Mouse (Mus musculus) forebrain, embryonic 16.5 days (tissue): ENCODE measurements around the gene Sclt1. TPM values are rescaled to one million over a fixed set of nuclear protein-coding genes. Genes with fewer than 3 reads are reported as not detected.

Experiments used
- ATAC-seq: fragments of 200-750 bp; cut with Nextera tagmentation; 2 replicates; pipeline ENCODE4 v1.8.0; 2017; ENCODE audit warnings: mild to moderate bottlenecking, moderate library complexity
- H3K27ac ChIP-seq: fragments of 300-500 bp; sonication (generic); 2 replicates; pipeline ENCODE4 v1.5.1; 2014; ENCODE audit warnings: low read length, control low read depth
- H3K27me3 ChIP-seq: fragments of 300-500 bp; sonication (generic); replicated peaks from 2 replicates; pipeline ENCODE4 v1.6.1; 2014; ENCODE audit warnings: low read length; ENCODE audit not compliant: control insufficient read depth, insufficient read depth
- H3K36me3 ChIP-seq: fragments of 300-500 bp; sonication (generic); 2 replicates; pipeline ENCODE4 v1.6.1; 2014; ENCODE audit not compliant: control insufficient read depth, insufficient read depth
- H3K4me1 ChIP-seq: fragments of 300-500 bp; sonication (generic); replicated peaks from 2 replicates; pipeline ENCODE4 v1.6.1; 2014; ENCODE audit warnings: low read length; ENCODE audit not compliant: control insufficient read depth, insufficient read depth
- H3K4me2 ChIP-seq: fragments of 300-500 bp; sonication (generic); 2 replicates; pipeline ENCODE4 v1.6.1; 2014; ENCODE audit warnings: mild to moderate bottlenecking, low read length, control low read depth
- H3K4me3 ChIP-seq: fragments of 300-500 bp; sonication (generic); replicated peaks from 2 replicates; pipeline ENCODE4 v1.5.1; 2014; ENCODE audit warnings: mild to moderate bottlenecking, low read length, control low read depth
- H3K9ac ChIP-seq: fragments of 300-500 bp; sonication (generic); replicated peaks from 2 replicates; pipeline ENCODE4 v1.6.1; 2014; ENCODE audit warnings: low read depth, low read length, control low read depth
- H3K9me3 ChIP-seq: fragments of 300-500 bp; sonication (generic); 2 replicates; pipeline ENCODE4 v1.6.1; 2016; ENCODE audit warnings: low read length; ENCODE audit not compliant: control insufficient read depth
- WGBS: fragments of 180-500 bp; shearing (Covaris S2); extraction: QIAGEN DNeasy Blood & Tissue Kit; methylation state at CpG from one replicate; pipeline ENCODE4 v1.1.7; 2014; 5-methylcytosine and 5-hydroxymethylcytosine counted together
- polyA plus RNA-seq: library from polyadenylated mRNA; unstranded; fragments of >200 nt; fragmentation: Nextera tagmentation; extraction: Ambion mirVana; gene quantifications from 2 replicates; pipeline ENCODE4 v1.2.1, GENCODE M21; 2015

The Sclt1 gene
- polyA plus RNA-seq, 1 experiment from 2014 or later = 18.9 TPM

DNA sequence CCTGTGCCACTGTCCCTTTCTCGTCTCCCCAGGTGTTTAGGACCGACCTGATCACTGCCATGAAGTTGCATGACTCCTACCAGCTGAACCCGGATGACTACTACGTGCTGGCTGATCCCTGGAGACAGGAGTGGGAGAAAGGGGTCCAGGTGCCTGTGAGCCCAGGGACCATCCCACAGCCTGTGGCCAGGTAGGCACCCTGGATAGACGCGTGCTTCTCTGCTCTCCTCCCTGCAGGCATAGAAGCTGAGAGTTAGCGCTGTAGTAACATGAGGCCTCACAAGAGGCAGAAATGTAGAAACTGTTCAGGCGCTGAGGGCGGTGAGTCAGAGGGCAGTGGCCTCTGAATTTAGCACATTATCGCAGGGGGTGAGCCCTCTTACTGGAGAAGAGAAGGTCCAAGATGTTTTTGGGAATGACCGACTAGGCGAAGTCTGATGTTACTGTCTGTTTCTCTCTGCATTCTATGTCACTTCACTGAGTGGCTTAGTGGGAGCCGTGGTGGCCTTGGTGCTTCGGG lies 150.6 kb downstream of the Sclt1 start:
- no peak overlapping the region for H3K4me3 ChIP-seq
- H3K4me1 ChIP-seq = peaks cover 9% of the 10 kb centered on the region
- H3K36me3 ChIP-seq = peaks cover 10% of the 10 kb centered on the region; the same call in 1 of the 2 replicates
- H3K27me3 ChIP-seq = no peaks in the 10 kb centered on the region
- no peaks in the 10 kb centered on the region for H3K9me3 ChIP-seq
- H3K4me2 ChIP-seq = no peak overlapping the region
- ATAC-seq = no peak
- no peak overlapping the region for H3K27ac ChIP-seq
- H3K9ac ChIP-seq = no peak overlapping the region
- 96% methylated on average over 14 of the region's 14 CpGs for WGBS

DNA sequence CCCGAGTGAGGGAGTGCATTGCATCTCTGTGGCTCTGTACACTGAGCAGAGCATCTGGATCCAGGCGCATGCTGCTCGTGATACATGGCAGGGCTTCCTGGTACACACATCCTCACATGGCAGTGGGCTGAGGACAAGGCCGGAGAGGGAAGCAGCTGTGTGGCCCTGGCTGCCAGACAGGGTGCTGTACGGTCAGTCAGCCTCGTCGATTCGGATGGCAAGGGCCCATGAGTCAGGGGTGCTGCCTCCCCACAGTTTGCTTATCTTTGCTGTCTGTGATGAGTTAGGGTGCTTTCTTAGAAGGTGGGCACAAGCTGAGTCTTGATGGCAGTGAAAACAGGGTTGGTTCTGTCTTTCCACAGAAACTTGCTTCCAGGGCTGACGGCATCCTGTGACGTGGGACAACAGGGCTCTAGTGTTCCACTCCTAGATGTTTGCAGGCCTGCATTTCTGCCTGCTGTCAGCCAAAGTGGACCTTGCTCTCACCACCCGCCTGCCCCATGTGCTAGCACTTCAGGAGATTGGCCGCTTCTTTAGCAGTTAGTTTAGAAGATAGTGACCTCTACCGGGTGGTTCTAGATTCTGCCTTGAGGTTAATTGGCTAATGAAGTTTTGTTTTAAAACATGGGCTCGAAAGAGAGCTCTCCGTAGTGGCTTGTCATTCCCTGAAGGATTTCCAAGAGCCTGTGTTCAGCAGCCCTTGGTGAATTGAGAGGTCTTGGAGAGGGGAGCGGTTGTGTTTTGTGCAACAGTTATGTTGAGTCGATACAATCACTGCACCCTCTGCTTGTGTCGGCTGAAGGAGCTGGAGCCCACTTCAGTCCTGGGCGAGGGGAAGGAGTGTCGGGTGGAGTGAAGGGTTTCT lies 151.4 kb downstream of the Sclt1 start:
- Histone ChIP-seq H3K36me3 (peaks cover 8% of the 10 kb centered on the region; the same call in 1 of the 2 replicates), H3K9me3 (no peaks in the 10 kb centered on the region), H3K9ac (no peak overlapping the region), H3K4me1 (peaks cover 13% of the 10 kb centered on the region), H3K4me2 (no peak overlapping the region), H3K27ac (no peak overlapping the region), H3K4me3 (no peak overlapping the region), H3K27me3 (no peaks in the 10 kb centered on the region)
- no peak for ATAC-seq
- WGBS = 89% methylated on average over 20 of the region's 20 CpGs

DNA sequence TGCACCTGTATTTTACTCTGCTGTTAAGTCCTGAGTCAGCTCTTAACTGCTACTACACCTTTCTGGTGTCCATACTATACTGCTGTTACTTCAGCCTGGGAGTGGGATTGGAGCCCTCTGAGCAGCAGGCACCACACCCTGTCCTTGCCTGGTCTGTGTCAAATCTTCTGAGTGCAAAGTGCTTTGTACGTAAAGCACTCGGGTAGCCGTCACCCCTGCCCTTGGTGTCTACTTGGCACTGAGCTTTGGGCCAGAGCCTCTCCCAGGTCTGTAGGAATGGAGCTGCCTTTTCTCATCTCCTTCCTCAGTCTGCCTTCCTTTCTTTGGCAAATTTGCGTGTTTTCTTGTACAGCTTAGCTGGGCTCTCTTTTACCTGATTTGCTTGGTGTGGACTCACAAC lies 152.3 kb downstream of the Sclt1 start:
- Histone ChIP-seq H3K36me3 (peaks cover 8% of the 10 kb centered on the region; the same call in 1 of the 2 replicates), H3K9ac (no peak overlapping the region), H3K4me1 (peaks cover 13% of the 10 kb centered on the region), H3K27ac (no peak overlapping the region), H3K27me3 (no peaks in the 10 kb centered on the region), H3K9me3 (no peaks in the 10 kb centered on the region), H3K4me2 (no peak overlapping the region), H3K4me3 (no peak overlapping the region)
- ATAC-seq = no peak
- WGBS = 95% methylated on average over 4 of the region's 4 CpGs

DNA sequence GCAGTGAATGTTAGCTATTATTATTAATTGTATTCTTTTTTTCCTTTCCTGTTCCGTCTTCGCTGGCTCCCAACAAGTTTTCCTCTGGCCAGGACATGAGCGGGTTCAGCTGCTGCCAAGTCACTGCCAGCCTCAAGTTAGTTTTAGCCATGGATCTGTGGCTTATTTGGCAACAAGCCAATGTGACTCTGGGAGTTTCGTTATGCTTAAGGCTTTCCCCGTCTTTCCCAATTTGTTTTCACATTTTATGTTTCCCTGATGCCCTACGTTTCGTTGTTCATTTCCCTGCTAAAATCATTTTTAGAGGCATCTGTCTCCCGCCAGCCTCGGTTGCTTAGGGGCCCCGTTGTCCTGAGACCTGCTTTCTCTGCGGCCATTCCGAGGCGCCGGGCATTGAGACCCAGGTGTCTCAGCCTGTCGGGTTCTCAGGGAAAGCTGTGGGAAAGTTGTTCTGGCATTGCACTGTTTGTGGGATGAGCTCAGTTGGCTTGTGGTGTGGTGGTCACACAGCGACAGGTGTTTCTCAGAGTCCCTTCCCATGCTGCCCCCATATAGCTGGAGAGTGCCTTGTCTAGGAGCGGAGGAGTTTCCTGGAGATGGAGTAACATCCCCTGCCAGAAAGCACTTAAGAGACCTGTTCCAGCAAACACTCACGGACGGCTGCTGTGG lies 152.9 kb downstream of the Sclt1 start:
- H3K9me3 ChIP-seq = no peaks in the 10 kb centered on the region
- H3K4me1 ChIP-seq = peaks cover 13% of the 10 kb centered on the region
- 72% methylated on average over 19 of the region's 19 CpGs for WGBS
- no peak for ATAC-seq
- no peak overlapping the region for H3K9ac ChIP-seq
- H3K36me3 ChIP-seq = peaks cover 5% of the 10 kb centered on the region; the same call in 1 of the 2 replicates
- H3K4me2 ChIP-seq = no peak overlapping the region
- no peak overlapping the region for H3K27ac ChIP-seq
- no peaks in the 10 kb centered on the region for H3K27me3 ChIP-seq
- no peak overlapping the region for H3K4me3 ChIP-seq

DNA sequence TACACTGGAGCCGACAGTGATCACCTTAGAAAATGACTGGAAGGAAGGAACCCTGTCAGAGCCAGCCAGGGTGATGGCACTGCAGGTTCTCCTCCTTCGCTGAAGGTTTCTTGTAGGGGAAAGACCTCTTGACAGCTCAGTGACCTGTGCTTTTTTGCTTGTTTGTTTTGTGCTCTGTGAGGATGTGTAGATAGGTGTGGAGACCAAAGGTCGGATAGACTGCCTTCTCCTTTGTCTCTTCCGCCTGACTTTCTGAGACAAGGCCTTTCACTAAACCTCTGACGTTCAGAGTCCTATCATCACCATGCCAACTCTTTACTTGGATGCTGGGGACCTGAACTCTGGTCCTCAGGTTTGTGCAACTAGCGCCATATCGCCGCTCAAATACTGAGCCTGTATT lies 153.8 kb downstream of the Sclt1 start:
- Histone ChIP-seq H3K4me3 (no peak overlapping the region), H3K4me2 (no peak overlapping the region), H3K9ac (no peak overlapping the region), H3K4me1 (peaks cover 17% of the 10 kb centered on the region), H3K27me3 (no peaks in the 10 kb centered on the region), H3K27ac (no peak overlapping the region), H3K9me3 (no peaks in the 10 kb centered on the region), H3K36me3 (peaks cover 5% of the 10 kb centered on the region; the same call in 1 of the 2 replicates)
- no peak for ATAC-seq
- 84% methylated on average over 8 of the region's 8 CpGs for WGBS

DNA sequence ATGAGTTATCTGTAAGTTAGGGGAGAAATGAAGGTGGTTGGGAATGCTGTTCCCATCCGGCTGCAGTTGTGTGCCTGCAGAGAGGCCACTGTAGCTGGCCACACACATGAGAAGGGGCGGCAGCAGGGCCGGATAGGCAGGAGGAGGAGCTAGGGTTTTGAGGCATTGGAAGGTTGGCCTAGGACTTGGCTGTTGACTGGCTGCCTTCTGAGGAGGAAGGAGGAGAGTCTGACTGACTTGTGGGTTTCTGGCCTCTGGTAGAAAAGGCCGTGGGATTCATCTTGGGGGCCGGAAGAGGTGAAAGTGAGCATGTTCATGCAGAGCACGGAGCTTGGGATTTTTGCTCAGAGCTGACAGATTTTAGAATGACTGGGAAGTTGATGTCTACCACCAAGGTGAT lies 154.7 kb downstream of the Sclt1 start:
- 79% methylated on average over 6 of the region's 6 CpGs for WGBS
- 0 out of 2 replicates have a peak, but pooled peaks cover 5% of the 10 kb centered on the region for H3K36me3 ChIP-seq
- H3K27me3 ChIP-seq = no peaks in the 10 kb centered on the region
- no peak overlapping the region for H3K4me3 ChIP-seq
- H3K9me3 ChIP-seq = no peaks in the 10 kb centered on the region
- no peak for ATAC-seq
- no peak overlapping the region for H3K27ac ChIP-seq
- H3K4me1 ChIP-seq = peaks cover 24% of the 10 kb centered on the region
- no peak overlapping the region for H3K4me2 ChIP-seq
- H3K9ac ChIP-seq = no peak overlapping the region

DNA sequence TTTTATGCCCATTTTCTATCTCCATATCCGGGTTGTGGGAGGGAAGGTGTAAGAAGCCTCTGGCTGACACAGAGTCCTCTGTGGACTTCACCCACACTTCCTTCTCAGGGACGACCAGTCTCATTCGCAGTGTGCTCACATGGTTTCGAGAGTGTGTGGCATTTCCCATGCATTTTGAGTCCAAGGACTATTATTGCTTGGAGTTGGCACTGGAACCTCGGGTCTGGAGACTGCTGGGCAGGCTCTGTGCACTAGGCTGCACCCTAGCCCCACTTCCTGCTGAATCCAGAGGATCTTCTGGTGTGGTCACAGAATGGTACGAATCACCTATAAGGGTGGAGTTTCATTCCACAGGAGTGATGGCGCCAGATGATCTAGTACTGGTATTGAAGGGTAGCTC lies 155.4 kb downstream of the Sclt1 start:
- Histone ChIP-seq H3K4me2 (no peak overlapping the region), H3K36me3 (0 out of 2 replicates have a peak, but pooled peaks cover 2% of the 10 kb centered on the region), H3K27ac (no peak overlapping the region), H3K4me3 (no peak overlapping the region), H3K4me1 (peaks cover 30% of the 10 kb centered on the region), H3K9ac (no peak overlapping the region), H3K27me3 (no peaks in the 10 kb centered on the region), H3K9me3 (no peaks in the 10 kb centered on the region)
- 82% methylated on average over 7 of the region's 7 CpGs for WGBS
- no peak for ATAC-seq

DNA sequence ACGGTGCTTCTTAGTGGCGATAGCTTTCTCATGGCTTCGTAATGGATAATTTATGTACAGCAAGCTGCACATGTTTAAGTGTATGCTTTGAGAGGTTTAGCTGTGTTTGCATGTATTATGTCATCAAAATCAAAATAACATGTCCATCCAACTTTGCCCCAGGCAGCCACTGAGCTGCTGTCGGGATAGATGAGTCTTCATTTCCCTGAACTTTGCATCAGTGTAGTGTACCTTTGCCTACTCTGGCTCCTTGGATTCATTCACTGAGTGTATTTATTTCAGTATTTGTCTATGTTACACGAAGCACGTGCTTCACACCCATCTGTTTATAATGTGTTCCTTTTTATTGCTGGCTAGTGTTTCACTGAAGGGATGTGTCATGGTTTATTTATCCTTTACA lies 156.0 kb downstream of the Sclt1 start:
- no peak for ATAC-seq
- no peaks in the 10 kb centered on the region for H3K27me3 ChIP-seq
- H3K4me2 ChIP-seq = no peak overlapping the region
- H3K4me3 ChIP-seq = no peak overlapping the region
- peaks cover 36% of the 10 kb centered on the region for H3K4me1 ChIP-seq
- no peak overlapping the region for H3K27ac ChIP-seq
- 49% methylated on average over 6 of the region's 6 CpGs for WGBS
- no peaks in the 10 kb centered on the region for H3K9me3 ChIP-seq
- no peaks in the 10 kb centered on the region for H3K36me3 ChIP-seq
- no peak overlapping the region for H3K9ac ChIP-seq

DNA sequence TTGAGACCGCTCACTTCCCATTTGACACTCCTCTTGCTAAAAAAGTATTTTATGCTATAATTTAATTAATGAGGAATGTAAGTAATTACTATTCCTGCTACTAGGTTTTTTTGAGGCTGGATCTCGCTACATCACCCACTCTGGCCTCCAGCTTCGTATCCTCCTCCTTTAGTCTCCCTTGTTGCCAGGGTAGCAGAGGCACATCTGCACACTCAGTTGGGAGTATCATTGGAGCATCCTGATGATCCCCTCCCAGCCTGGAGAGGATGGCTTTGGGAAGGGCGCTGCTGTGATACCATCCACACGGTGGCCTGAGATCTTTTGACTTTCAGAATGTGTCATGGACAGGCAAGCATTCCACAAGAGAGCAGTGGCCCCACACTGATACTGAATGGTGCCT lies 156.8 kb downstream of the Sclt1 start:
- no peak overlapping the region for H3K4me2 ChIP-seq
- H3K27me3 ChIP-seq = no peaks in the 10 kb centered on the region
- H3K27ac ChIP-seq = no peak overlapping the region
- no peak overlapping the region for H3K9ac ChIP-seq
- WGBS = 86% methylated on average over 5 of the region's 5 CpGs
- ATAC-seq = no peak
- no peaks in the 10 kb centered on the region for H3K9me3 ChIP-seq
- peaks cover 44% of the 10 kb centered on the region for H3K4me1 ChIP-seq
- no peak overlapping the region for H3K4me3 ChIP-seq
- no peaks in the 10 kb centered on the region for H3K36me3 ChIP-seq
